Mouse (Mus musculus) c-Kit-positive CD71-positive TER-119-positive erythroid progenitor cells, embryonic 14.5 days (primary cell): ENCODE results near the gene Gm20517.
"Not testable (repeated sequence)": the region's sequence is repeated elsewhere in the genome, so short reads cannot be mapped to it uniquely, and the experiment has no call there.

ENCODE experiments used
- DNase-seq: peaks from one replicate; pipeline ENCODE4 v3.0.0-alpha.2; 2013; ENCODE audit warnings: low spot score

Gene Gm20517

GRCm38 (mm10) chr17:47628851-47629676, 17.7 kb downstream of the Gm20517 start:
- DNase-seq = peak; percentile 91

GRCm38 (mm10) chr17:47629717-47630677, 18.6 kb downstream of the Gm20517 start:
- DNase-seq = no peak

- DNase-seq = no peak
Measured at GRCm38 (mm10) chr17:47630678-47631065, 19.3 kb downstream of the Gm20517 start, which contains the start of gene Usp49. TSS of gene Usp49 (plus strand) at chr17:47630690.

- no peak for DNase-seq
Measured at GRCm38 (mm10) chr17:47632181-47632840, 20.9 kb downstream of the Gm20517 start.

- DNase-seq = no peak
Measured at GRCm38 (mm10) chr17:47633999-47634770, 22.8 kb downstream of the Gm20517 start.

- no peak for DNase-seq
Measured at GRCm38 (mm10) chr17:47642992-47643391, 31.6 kb downstream of the Gm20517 start.

- DNase-seq = peak; percentile 82
Measured at GRCm38 (mm10) chr17:47646683-47647082, 35.3 kb downstream of the Gm20517 start.

- DNase-seq = no peak
Measured at GRCm38 (mm10) chr17:47648966-47649365, 37.6 kb downstream of the Gm20517 start.

- DNase-seq = no peak
Measured at GRCm38 (mm10) chr17:47651953-47652352, 40.6 kb downstream of the Gm20517 start.

GRCm38 (mm10) chr17:47654346-47654745, 43.0 kb downstream of the Gm20517 start:
- not testable (repeated sequence) for DNase-seq

GRCm38 (mm10) chr17:47655697-47656096, 44.3 kb downstream of the Gm20517 start:
- no peak for DNase-seq

- no peak for DNase-seq
Measured at GRCm38 (mm10) chr17:47657901-47658300, 46.5 kb downstream of the Gm20517 start.

- no peak for DNase-seq
Measured at GRCm38 (mm10) chr17:47658741-47659243, 47.4 kb downstream of the Gm20517 start.

- DNase-seq = no peak
Measured at GRCm38 (mm10) chr17:47663009-47663713, 51.8 kb downstream of the Gm20517 start.

- DNase-seq = no peak
Measured at GRCm38 (mm10) chr17:47664474-47664873, 53.1 kb downstream of the Gm20517 start.

- DNase-seq = no peak
Measured at GRCm38 (mm10) chr17:47669166-47669565, 57.8 kb downstream of the Gm20517 start.

- DNase-seq = no peak
Measured at GRCm38 (mm10) chr17:47671988-47672310, 60.6 kb downstream of the Gm20517 start.

- no peak for DNase-seq
Measured at GRCm38 (mm10) chr17:47672311-47673111, 61.1 kb downstream of the Gm20517 start.

- peak; percentile 56 for DNase-seq
Measured at GRCm38 (mm10) chr17:47676581-47676980, 65.2 kb downstream of the Gm20517 start.

- DNase-seq = no peak
Measured at GRCm38 (mm10) chr17:47678238-47678637, 66.8 kb downstream of the Gm20517 start.
